Mouse (Mus musculus): ENCODE results near the gene Nxn. TPM values are rescaled to one million over a fixed set of nuclear protein-coding genes. Genes with fewer than 3 reads are reported as not detected.

The Nxn gene
- total and polyA plus RNA-seq, 3 experiments = 52.8 to 54.3 (median 53.0) TPM

DNA sequence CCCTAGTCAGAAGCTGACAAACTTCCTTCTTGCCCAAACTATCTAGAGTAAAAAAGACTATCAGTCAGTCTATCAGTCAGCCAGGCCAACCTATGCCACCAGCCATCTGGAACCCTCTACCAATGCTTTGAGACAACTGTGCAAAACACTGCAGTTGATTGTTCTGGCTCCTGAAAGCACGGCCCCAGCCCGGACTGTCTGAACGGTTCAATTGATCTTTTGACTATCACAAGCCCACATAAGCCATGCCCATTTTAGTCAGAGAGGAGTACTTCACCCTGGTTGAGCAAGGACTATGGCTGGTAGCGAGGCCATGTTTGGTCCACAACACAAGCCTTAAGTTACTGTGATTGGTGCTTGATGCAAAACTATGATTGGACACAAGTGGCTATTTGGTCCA is 51.4 kb downstream of the Nxn start:
- Histone ChIP-seq H3K9ac (ENCODE audit: control insufficient read depth, low read depth, low read length, poor library complexity, severe bottlenecking) (no peak overlapping the region), H3K27me3 (ENCODE audit: control insufficient read depth in 1 of 2, insufficient read depth in 2 of 2, low read length in 2 of 2) (no peaks in the 10 kb centered on the region), H3K4me3 (ENCODE audit: control insufficient read depth in 1 of 2, insufficient read depth in 1 of 2, low read depth in 2 of 2, low read length in 2 of 2) (no peak overlapping the region), H3K79me2 (ENCODE audit: control insufficient read depth, insufficient read depth, low read length, poor library complexity) (no peaks in the 10 kb centered on the region), H3K9me3 (replicated peaks; ENCODE audit: insufficient read depth, low read length) (no peaks in the 10 kb centered on the region), H3K36me3 (ENCODE audit: control insufficient read depth in 1 of 2, insufficient read depth in 2 of 2, low read length in 2 of 2) (no peaks in the 10 kb centered on the region; a peak in 1 of 4 replicates), H3K27ac (ENCODE audit: control insufficient read depth, low read depth, low read length) (no peak overlapping the region), H3K4me1 (ENCODE audit: control insufficient read depth in 1 of 2, insufficient read depth in 2 of 2, low read length in 2 of 2) (no peaks in the 10 kb centered on the region)
- TF ChIP-seq TBP (IDR thresholded peaks at IDR 0.05; ENCODE audit: low read depth, low read length) (no peak), KAT2A (conservative IDR thresholded peaks at IDR 0.05; ENCODE audit: low read depth, low read length) (no peak), NELFE (IDR thresholded peaks at IDR 0.05; ENCODE audit: low read depth, low read length) (no peak), SMC3 (IDR thresholded peaks at IDR 0.05; ENCODE audit: low read depth, low read length) (no peak), ZKSCAN1 (IDR thresholded peaks at IDR 0.05; ENCODE audit: low read depth, low read length) (no peak), GABPA (IDR thresholded peaks at IDR 0.05; ENCODE audit: low read depth, low read length) (no peak), POLR2AphosphoS2 (IDR thresholded peaks at IDR 0.05; ENCODE audit: low read length) (no peak), TCF12 (IDR thresholded peaks at IDR 0.05; ENCODE audit: low read depth, low read length) (no peak), ZC3H11A (IDR thresholded peaks at IDR 0.05; ENCODE audit: low read depth, low read length) (no peak), NRF1 (IDR thresholded peaks at IDR 0.05; ENCODE audit: insufficient read depth, low read depth, low read length, poor library complexity, severe bottlenecking) (no peak), MYB (IDR thresholded peaks at IDR 0.05; ENCODE audit: low read depth, low read length) (no peak), ELF1 (IDR thresholded peaks at IDR 0.05; ENCODE audit: low read depth, low read length) (no peak), CHD2 (IDR thresholded peaks at IDR 0.05; ENCODE audit: low read length) (no peak)
- DNase-seq (ENCODE audit: low read depth, low spot score) = no peak

DNA sequence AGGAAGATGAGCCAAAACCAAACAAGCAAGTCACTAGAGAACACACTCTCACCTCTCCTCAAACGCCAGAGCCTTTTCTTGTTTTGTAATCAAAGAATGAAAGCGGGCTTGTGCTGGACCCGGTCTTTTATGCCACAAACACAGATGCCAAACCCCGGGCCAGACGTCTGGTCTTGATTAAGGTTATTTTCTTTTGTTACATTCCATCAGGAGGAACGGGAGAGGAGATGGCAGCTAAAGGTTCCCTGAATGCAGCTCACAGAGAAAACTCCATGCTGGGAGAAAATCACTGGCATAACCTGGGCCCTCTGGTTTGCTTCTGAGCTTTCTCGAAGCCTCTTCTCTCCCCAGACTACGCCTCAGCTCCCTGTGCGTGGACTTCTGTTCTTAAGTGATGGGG is 55.9 kb downstream of the Nxn start:
- Histone ChIP-seq H3K4me1 (ENCODE audit: control insufficient read depth in 1 of 2, insufficient read depth in 2 of 2, low read length in 2 of 2) (no peaks in the 10 kb centered on the region), H3K9ac (ENCODE audit: control insufficient read depth, low read depth, low read length, poor library complexity, severe bottlenecking) (no peak overlapping the region), H3K9me3 (replicated peaks; ENCODE audit: insufficient read depth, low read length) (no peaks in the 10 kb centered on the region), H3K27ac (ENCODE audit: control insufficient read depth, low read depth, low read length) (no peak overlapping the region), H3K4me3 (ENCODE audit: control insufficient read depth in 1 of 2, insufficient read depth in 1 of 2, low read depth in 2 of 2, low read length in 2 of 2) (no peak overlapping the region), H3K36me3 (ENCODE audit: control insufficient read depth in 1 of 2, insufficient read depth in 2 of 2, low read length in 2 of 2) (peaks cover 0 to 10% of the 10 kb centered on the region in 2 experiments; a peak in 3 of 4 replicates), H3K27me3 (ENCODE audit: control insufficient read depth in 1 of 2, insufficient read depth in 2 of 2, low read length in 2 of 2) (no peaks in the 10 kb centered on the region), H3K79me2 (ENCODE audit: control insufficient read depth, insufficient read depth, low read length, poor library complexity) (no peaks in the 10 kb centered on the region)
- TF ChIP-seq RAD21 (IDR thresholded peaks at IDR 0.05; ENCODE audit: low read depth, low read length) (no peak), E2F4 (IDR thresholded peaks at IDR 0.05; ENCODE audit: borderline replicate concordance, low read depth, low read length) (no peak), NELFE (IDR thresholded peaks at IDR 0.05; ENCODE audit: low read depth, low read length) (no peak), ELF1 (IDR thresholded peaks at IDR 0.05; ENCODE audit: low read depth, low read length) (no peak), CHD1 (IDR thresholded peaks at IDR 0.05; ENCODE audit: low read depth, low read length) (no peak), CHD2 (IDR thresholded peaks at IDR 0.05; ENCODE audit: low read length) (no peak), RCOR1 (IDR thresholded peaks at IDR 0.05; ENCODE audit: low read depth, low read length) (no peak), USF2 (IDR thresholded peaks at IDR 0.05; ENCODE audit: borderline replicate concordance in 1 of 2, insufficient read depth in 1 of 2, low read depth in 1 of 2, low read length in 2 of 2) (no peak), POLR2AphosphoS5 (IDR thresholded peaks at IDR 0.05; ENCODE audit: borderline replicate concordance, low read depth, low read length) (no peak), USF1 (IDR thresholded peaks at IDR 0.05; ENCODE audit: low read depth, low read length) (no peak), TAL1 (IDR thresholded peaks at IDR 0.05; ENCODE audit: low read length) (no peak), POLR2AphosphoS2 (IDR thresholded peaks at IDR 0.05; ENCODE audit: low read length) (no peak), POLR2A (IDR thresholded peaks at IDR 0.05; ENCODE audit: control insufficient read depth in 1 of 2, insufficient read depth in 1 of 2, low read depth in 1 of 2, low read length in 2 of 2, poor library complexity in 1 of 2) (no peak), ZC3H11A (IDR thresholded peaks at IDR 0.05; ENCODE audit: low read depth, low read length) (no peak)
- DNase-seq (ENCODE audit: low read depth, low spot score) = no peak
